Mouse (Mus musculus) left cerebral cortex, adult 2 months (tissue): ENCODE measurements around the gene Pdcd1lg2. TPM values are rescaled to one million over a fixed set of nuclear protein-coding genes. Genes with fewer than 3 reads are reported as not detected.

Source experiments
- DNase-seq, 2 experiments: peaks; one replicate each; pipeline ENCODE4 v3.0.0; 2021 to 2022; ENCODE audit warnings: low spot score in 2 of 2, mixed read lengths in 1 of 2; ENCODE audit errors: extremely low spot score in 1 of 2
- H3K27ac ChIP-seq: fragments of 200-600 bp; 2 replicates; pipeline ENCODE4 v1.8.1; 2022
- H3K4me3 ChIP-seq: fragments of 200-600 bp; 2 replicates; pipeline ENCODE4 v1.8.1; 2022
- CTCF ChIP-seq: fragments of 200-600 bp; IDR thresholded peaks from 2 replicates; pipeline ENCODE4 v1.8.1; 2022; ENCODE audit warnings: antibody characterized with exemption, mild to moderate bottlenecking, moderate library complexity
- intact Hi-C: fragments of 180-260 bp; cut with DNase I; formaldehyde crosslinking; loops from one replicate; pipeline ENCODE4 v1.15.1; 2025
- total RNA-seq, 2 experiments: library from RNA; stranded (reverse); gene quantifications; 2 replicates each; pipeline ENCODE4 v1.2.3; 2021

The Pdcd1lg2 gene
- total RNA-seq, 2 experiments from 2014 or later = 0.32 TPM; not detected in 1

DNA sequence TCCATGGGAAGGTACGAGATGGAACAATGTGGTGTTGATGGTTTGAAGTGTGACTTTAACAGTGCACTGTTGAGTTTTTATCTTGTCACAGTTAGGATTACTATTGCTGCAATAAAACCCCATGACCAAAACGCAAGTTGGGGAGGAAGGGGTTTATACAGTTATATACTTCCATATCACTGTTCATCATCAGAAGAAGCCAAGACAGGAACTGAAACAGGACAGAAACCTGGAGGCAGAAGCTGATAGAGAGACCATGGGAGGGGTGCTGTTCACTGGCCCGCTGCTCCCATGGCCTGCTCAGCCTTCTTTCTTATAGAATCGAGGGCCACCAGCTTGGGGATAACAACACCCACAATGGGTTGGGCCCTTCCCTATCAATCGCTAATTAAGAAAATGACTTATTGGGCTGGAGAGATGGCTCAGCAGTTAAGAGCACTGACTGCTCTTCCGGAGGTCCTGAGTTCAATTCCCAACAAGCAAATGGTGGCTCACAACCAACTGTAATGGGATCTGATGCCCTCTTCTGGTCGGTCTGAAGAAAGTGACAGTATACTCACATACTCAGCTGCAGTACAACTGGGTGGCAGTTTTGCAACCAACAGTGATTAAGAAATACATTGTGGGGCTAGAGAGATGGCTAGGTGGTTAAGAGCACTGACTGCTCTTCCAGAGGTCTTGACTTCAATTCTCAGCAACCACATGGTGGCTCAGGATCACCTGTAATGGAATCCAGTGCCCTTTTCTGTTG is 53.1 kb downstream of the Pdcd1lg2 start:
- no peak for DNase-seq
- Histone ChIP-seq H3K27ac (no peak overlapping the region), H3K4me3 (no peak overlapping the region)
- intact Hi-C loops = no loop called here
- no peak; the same call in 1 of the 2 replicates for TF ChIP-seq CTCF

DNA sequence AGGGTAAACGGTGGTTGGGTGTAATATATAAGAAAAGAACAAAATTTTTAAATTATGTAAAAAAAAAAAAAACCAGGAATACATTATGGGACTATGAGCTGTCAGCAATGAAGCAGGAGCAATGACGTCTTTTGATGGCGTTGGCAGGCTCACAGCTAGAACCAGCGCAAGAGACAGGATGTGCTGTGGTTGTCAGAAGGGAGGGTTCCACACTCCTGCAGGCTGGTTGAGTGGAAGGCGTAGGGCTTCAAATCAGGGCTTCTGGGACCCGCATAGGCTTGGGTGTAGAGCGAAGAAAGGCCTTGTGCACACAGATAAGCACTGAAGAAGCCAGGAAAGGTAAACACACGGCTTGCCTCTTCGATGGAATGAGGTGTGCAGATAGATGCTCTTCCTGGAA is 56.1 kb downstream of the Pdcd1lg2 start:
- TF ChIP-seq CTCF = no peak
- no peak for DNase-seq
- intact Hi-C loops = no loop called here
- no peak overlapping the region for H3K4me3 ChIP-seq
- no peak overlapping the region for H3K27ac ChIP-seq

DNA sequence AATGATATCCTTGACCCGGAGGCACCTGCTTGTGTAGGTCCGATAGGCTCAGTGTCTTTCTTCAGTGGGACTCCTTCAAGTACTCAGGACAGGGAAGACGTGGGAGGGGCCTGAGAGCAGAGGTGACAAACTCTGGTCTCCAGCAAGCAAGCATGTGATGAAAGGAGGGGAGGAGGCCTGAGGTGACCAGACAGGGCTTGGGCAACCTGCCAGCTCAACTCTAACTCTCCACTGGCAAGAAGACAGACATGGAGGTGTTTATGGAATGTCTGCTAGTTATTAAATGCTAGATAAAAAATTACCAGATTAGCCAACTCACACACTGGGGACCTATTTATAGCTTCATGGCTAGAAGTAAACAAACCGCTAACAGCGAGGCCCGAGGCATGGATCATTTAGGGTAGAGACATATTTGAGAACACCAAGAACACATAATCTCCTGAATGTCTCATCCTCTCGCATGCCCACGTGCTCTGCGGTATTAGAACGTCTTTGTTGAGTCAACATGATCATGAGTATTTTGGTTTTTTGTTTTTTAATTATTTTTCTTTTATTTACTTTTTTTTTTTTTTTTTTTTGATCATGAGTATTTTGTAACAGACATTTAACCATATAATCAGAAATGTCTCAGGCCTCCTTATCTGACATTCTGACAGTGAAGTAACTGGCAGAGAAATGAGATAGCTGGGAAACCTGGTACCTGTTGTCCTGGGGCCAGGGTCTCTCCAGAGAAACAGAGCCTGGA is 58.4 kb downstream of the Pdcd1lg2 start:
- intact Hi-C loops = no loop called here
- no peak for DNase-seq
- no peak for TF ChIP-seq CTCF
- no peak overlapping the region for H3K4me3 ChIP-seq
- H3K27ac ChIP-seq = no peak overlapping the region

DNA sequence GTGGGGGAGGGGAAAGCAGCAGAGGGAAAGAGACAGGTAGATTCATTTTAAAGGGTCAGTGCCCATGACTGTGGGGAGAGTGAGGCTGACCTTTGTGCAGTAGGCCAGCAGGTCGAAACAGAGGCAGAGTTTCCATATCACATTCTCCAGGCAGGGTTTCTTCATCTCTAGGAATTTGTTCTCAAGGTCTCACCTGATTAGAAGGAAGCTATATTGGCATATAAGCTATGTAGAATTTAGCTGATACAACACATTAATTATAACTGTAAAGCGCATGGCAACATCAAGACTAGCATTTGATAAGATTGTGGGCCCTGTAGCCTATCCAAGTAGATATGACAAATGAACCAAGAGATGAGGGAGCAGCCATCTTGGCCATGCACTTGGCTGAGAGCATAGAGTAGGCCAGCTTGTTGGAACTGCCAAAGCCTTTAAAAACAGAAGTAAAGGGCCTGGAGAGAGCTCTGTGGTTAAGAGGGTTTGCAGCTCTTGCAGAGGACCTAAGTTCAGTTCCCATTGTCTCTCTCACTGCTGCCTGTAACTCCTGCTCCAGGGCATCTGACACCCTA is 59.1 kb downstream of the Pdcd1lg2 start:
- no peak for TF ChIP-seq CTCF
- intact Hi-C loops = no loop called here
- no peak overlapping the region for H3K4me3 ChIP-seq
- H3K27ac ChIP-seq = no peak overlapping the region
- no peak for DNase-seq

DNA sequence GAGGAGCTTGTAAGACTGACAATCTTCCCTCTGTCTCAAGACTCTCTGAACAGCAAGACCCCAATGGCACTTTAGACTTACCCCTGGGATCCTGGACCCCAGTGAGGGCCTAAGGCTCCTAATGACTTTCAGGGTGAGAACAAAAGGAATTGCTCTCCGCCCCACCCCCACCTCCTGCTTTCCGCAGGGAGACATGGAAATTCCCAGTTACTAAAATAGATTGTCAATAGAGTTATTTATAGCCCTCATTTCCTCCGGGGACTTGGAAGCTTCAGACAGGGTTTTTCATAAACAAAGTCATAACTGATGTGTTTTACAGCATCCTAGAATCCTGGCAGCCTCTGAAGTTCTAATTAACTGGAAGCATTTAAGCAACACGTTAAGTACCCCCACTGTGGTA is 59.9 kb downstream of the Pdcd1lg2 start:
- H3K27ac ChIP-seq = no peak overlapping the region
- no peak for TF ChIP-seq CTCF
- intact Hi-C loops = no loop called here
- no peak for DNase-seq
- no peak overlapping the region for H3K4me3 ChIP-seq

DNA sequence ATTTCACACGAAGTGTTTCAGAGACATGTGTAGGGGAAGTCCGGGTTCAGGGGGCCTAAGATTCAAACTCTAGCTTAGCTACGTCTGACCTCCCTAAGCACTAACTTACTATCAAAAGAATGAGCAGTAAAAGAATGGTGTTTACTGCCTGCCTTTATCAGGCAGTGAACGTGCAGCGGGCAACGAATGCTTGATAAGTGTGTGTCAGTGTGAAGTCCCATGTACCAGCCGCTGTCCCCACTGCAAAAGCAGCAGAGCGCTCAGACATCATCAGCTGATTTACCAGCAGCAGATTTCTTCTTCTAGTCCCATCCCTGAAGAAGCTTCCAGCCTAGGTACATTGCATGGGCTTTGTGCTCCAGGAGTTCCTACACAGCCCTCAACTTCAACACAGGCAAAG is 61.7 kb downstream of the Pdcd1lg2 start:
- Histone ChIP-seq H3K4me3 (no peak overlapping the region), H3K27ac (no peak overlapping the region)
- no peak for TF ChIP-seq CTCF
- no peak for DNase-seq
- intact Hi-C loops = no loop called here

DNA sequence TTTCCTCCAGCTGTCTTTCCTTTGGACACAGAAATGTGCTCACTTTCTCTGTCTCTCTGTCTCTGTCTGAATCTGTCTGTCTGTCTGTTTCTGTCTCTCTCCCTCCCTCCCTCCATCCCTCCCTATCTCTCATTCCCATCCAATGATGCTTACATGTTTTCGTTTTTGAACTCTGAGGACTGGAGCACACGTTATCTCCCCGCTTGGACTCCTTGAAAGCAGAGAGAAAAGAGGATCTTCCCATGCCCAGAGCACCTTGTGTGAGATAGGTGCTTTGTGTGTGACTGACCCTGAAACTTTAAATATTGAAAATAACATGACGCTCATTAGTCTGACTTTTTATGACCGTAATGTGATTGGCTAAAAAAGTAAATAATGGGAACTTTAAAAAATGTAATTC is 62.2 kb downstream of the Pdcd1lg2 start:
- no peak for TF ChIP-seq CTCF
- intact Hi-C loops = no loop called here
- DNase-seq = no peak
- Histone ChIP-seq H3K4me3 (no peak overlapping the region), H3K27ac (no peak overlapping the region)

DNA sequence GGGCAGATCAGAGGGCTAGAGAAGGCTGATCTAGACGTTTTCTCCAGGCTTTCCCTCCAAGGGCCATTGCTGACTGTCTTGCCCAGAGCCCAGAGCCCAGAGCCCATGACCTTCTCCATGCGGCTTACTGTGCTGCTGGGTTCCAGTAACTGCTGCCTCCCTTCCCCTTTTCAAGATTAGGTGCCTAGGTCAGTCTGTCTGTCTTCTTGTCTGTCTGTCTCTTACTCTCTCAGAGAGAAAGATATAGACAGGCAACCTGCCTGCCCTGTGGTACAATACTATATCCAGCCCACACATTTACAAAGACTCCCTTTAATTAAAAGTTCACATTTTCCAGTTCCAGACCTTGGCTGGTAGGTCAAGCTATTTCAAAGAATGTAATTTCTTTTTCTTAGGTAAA is 64.1 kb downstream of the Pdcd1lg2 start:
- intact Hi-C loops = no loop called here
- Histone ChIP-seq H3K4me3 (no peak overlapping the region), H3K27ac (no peak overlapping the region)
- DNase-seq = no peak
- no peak for TF ChIP-seq CTCF

DNA sequence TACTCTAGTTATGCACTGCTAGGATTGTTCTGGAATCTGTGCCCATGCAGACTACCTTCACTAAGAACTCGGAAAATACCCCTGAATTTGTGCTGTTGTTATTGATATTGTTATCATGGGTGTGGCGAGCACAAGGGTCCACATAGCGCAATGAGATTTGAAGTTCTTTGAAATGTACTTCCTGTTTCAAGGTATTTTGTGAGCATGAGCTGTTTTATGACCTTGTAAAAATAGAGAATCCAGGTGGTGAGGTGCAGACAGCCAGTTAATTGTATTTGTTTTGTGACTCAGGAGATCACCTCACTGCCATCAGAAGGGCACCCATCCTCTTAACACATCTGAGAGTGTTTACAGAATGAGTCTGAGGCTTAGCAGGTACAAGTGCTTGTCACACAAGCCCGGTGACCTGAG is 64.5 kb downstream of the Pdcd1lg2 start:
- DNase-seq = no peak
- no peak overlapping the region for H3K4me3 ChIP-seq
- no peak for TF ChIP-seq CTCF
- intact Hi-C loops = no loop called here
- no peak overlapping the region for H3K27ac ChIP-seq

DNA sequence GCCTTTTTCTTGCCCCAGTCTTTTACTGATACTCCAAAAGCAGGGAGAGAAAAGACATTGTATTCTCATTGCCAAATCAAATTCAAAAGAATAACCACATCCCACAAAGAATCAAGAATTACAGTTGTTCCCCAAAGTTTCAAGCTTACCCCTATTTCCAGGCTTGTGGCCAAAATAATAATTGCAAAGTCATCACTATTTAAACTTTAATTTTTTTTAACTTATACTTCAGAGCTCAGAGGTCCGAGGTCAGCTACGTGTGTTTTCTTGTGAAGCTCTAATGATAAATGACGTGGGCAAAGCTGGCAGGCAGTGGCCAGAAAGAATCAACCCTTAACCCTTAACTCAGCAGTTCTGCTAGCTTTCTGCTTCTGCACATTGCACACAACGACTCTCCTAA is 67.9 kb downstream of the Pdcd1lg2 start:
- DNase-seq = no peak
- no peak overlapping the region for H3K27ac ChIP-seq
- no peak for TF ChIP-seq CTCF
- intact Hi-C loops = no loop called here
- no peak overlapping the region for H3K4me3 ChIP-seq

DNA sequence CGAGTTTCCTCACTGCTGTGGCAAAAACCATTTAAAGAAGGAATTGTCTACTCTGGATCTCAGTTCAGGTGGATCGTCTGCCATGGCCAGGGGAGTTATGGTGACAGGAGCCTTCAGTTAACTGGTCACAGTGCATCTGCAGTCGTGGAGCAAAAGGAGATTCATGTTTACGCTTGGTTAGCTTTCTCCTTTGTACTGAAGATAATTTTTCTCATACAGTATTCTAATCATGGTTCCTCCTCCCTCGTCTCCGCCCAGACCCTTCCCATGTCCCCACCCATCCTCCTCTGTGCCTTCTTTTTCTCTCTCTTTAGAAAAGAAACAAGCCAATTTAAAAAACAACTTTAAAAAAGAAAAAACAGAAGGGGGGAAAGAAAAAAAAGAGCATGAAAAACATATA is 70.9 kb downstream of the Pdcd1lg2 start:
- DNase-seq = no peak
- intact Hi-C loops = no loop called here
- H3K4me3 ChIP-seq = no peak overlapping the region
- TF ChIP-seq CTCF = no peak
- no peak overlapping the region for H3K27ac ChIP-seq

DNA sequence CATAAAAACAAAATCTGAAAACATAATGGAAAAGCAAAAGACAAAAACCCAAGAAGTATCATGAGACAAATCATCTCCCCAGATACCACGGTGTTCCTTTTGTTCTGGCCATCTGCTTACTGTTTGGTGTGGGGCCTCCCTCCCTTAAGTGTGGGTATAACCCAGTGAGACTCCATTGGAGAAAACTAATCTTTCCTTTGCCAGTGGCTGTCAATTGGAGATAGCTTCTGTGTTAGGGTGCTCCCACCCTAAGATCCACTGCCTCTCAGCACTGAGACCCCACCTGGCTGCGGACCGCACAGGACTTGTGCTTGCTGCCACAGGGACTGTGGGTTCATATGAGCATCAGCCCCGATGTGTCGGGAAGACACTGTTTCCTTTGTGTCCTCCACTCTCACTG is 71.4 kb downstream of the Pdcd1lg2 start:
- Histone ChIP-seq H3K27ac (no peak overlapping the region), H3K4me3 (no peak overlapping the region)
- TF ChIP-seq CTCF = no peak
- intact Hi-C loops = no loop called here
- no peak for DNase-seq

DNA sequence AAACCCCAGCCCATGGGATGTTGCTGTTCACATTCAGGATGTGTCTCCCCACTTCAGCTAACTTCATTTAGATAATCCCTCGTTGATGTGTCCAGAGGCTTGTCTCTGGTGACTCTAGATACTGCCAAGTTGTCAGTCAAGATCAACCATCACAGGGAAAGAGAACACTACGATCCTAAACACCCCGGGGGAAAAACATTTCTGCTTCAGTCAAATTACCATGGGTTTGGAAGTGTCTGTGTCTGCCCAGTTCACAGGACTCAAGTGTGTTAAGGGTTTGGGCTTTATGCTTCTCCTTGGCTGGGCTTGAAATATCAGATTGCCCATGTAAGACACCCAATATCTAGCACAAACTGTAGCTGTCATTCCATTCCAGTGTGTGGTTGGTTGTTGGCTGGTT is 71.9 kb downstream of the Pdcd1lg2 start:
- DNase-seq = no peak
- intact Hi-C loops = no loop called here
- Histone ChIP-seq H3K27ac (no peak overlapping the region), H3K4me3 (no peak overlapping the region)
- no peak for TF ChIP-seq CTCF
